Mouse (Mus musculus) MEL (cell line): ENCODE data around the gene Gm19345. TPM values are rescaled to one million over a fixed set of nuclear protein-coding genes. Genes with fewer than 3 reads are reported as not detected.

ENCODE experiments used
- DNase-seq: peaks from one replicate; pipeline ENCODE4 v3.0.0; 2011; ENCODE audit warnings: low read depth, low spot score
- H3K27ac ChIP-seq: 2 replicates; pipeline ENCODE4 v1.5.1; 2012; ENCODE audit warnings: low read depth, mild to moderate bottlenecking, control low read depth, low read length, moderate library complexity; ENCODE audit not compliant: control insufficient read depth
- H3K27me3 ChIP-seq, 2 experiments: fragments of 150-350 bp in 1 of 2; sonication (generic) in 1 of 2; 2 replicates each; pipeline ENCODE4 v1.6.1; 2012; ENCODE audit warnings: low read length in 2 of 2, mild to moderate bottlenecking in 2 of 2, improper control_type of control experiment in 1 of 2, moderate library complexity in 1 of 2; ENCODE audit not compliant: insufficient read depth in 2 of 2, control insufficient read depth in 1 of 2
- H3K36me3 ChIP-seq, 2 experiments: 2 replicates each; pipeline ENCODE4 v1.6.1; 2012 to 2014; ENCODE audit warnings: low read length in 2 of 2, improper control_type of control experiment in 1 of 2, inconsistent platforms in 1 of 2, mild to moderate bottlenecking in 1 of 2; ENCODE audit not compliant: insufficient read depth in 2 of 2, control insufficient read depth in 1 of 2
- H3K4me1 ChIP-seq, 2 experiments: fragments of 150-350 bp in 1 of 2; sonication (generic) in 1 of 2; 2 replicates each; pipeline ENCODE4 v1.6.1; 2012; ENCODE audit warnings: low read length in 2 of 2, improper control_type of control experiment in 1 of 2, mild to moderate bottlenecking in 1 of 2; ENCODE audit not compliant: insufficient read depth in 2 of 2, control insufficient read depth in 1 of 2
- H3K4me3 ChIP-seq, 2 experiments: fragments of 150-350 bp in 1 of 2; sonication (generic) in 1 of 2; 2 replicates each; pipeline ENCODE4 v1.5.1; 2012; ENCODE audit warnings: low read depth in 2 of 2, low read length in 2 of 2, mild to moderate bottlenecking in 2 of 2, moderate library complexity in 2 of 2, control low read depth in 1 of 2, improper control_type of control experiment in 1 of 2; ENCODE audit not compliant: control insufficient read depth in 1 of 2, insufficient read depth in 1 of 2
- H3K79me2 ChIP-seq: 2 replicates; pipeline ENCODE4 v1.6.1; 2012; ENCODE audit warnings: mild to moderate bottlenecking, low read length, moderate library complexity; ENCODE audit not compliant: control insufficient read depth, poor library complexity, insufficient read depth
- H3K9ac ChIP-seq: 2 replicates; pipeline ENCODE4 v1.6.1; 2012; ENCODE audit warnings: low read depth, mild to moderate bottlenecking, control low read depth, low read length, moderate library complexity; ENCODE audit not compliant: control insufficient read depth, poor library complexity, severe bottlenecking
- H3K9me3 ChIP-seq: fragments of 150-350 bp; sonication (generic); replicated peaks from 2 replicates; pipeline ENCODE4 v1.6.1; 2012; ENCODE audit warnings: mild to moderate bottlenecking, low read length, improper control_type of control experiment, moderate library complexity; ENCODE audit not compliant: insufficient read depth
- E2F4 ChIP-seq: IDR thresholded peaks from 2 replicates; pipeline ENCODE4 v1.6.1; 2011; ENCODE audit warnings: low read depth, low read length, improper control_type of control experiment, borderline replicate concordance
- EP300 ChIP-seq, 2 experiments: IDR thresholded peaks; 2 replicates each; pipeline ENCODE4 v1.6.1; 2011; ENCODE audit warnings: improper control_type of control experiment in 2 of 2, low read length in 2 of 2, low read depth in 1 of 2, mild to moderate bottlenecking in 1 of 2
- ETS1 ChIP-seq: IDR thresholded peaks from 2 replicates; pipeline ENCODE4 v1.6.1; 2012; ENCODE audit warnings: low read depth, mild to moderate bottlenecking, inconsistent platforms, low read length, improper control_type of control experiment, moderate library complexity
- GATA1 ChIP-seq: IDR thresholded peaks from 2 replicates; pipeline ENCODE4 v1.6.1; 2011; ENCODE audit warnings: low read depth, low read length, improper control_type of control experiment
- JUND ChIP-seq: IDR thresholded peaks from 2 replicates; pipeline ENCODE4 v1.6.1; 2011; ENCODE audit warnings: low read depth, mild to moderate bottlenecking, improper control_type of control experiment, low read length
- MAFK ChIP-seq: IDR thresholded peaks from 2 replicates; pipeline ENCODE4 v1.6.1; 2011; ENCODE audit warnings: low read depth, mild to moderate bottlenecking, low read length, improper control_type of control experiment, borderline replicate concordance
- MAX ChIP-seq: IDR thresholded peaks from 2 replicates; pipeline ENCODE4 v1.6.1; 2011; ENCODE audit warnings: low read length, improper control_type of control experiment
- MEF2A ChIP-seq: IDR thresholded peaks from 2 replicates; pipeline ENCODE4 v1.6.1; 2014; ENCODE audit warnings: low read depth, mild to moderate bottlenecking, inconsistent platforms, low read length, improper control_type of control experiment; ENCODE audit not compliant: poor library complexity, insufficient replicate concordance, severe bottlenecking; ENCODE audit errors: extremely low read depth
- MXI1 ChIP-seq: IDR thresholded peaks from 2 replicates; pipeline ENCODE4 v1.6.1; 2011; ENCODE audit warnings: mild to moderate bottlenecking, low read depth, low read length, improper control_type of control experiment
- MYC ChIP-seq: IDR thresholded peaks from 2 replicates; pipeline ENCODE4 v1.6.1; 2011; ENCODE audit warnings: low read depth, mild to moderate bottlenecking, low read length, improper control_type of control experiment, moderate library complexity
- NRF1 ChIP-seq: IDR thresholded peaks from 2 replicates; pipeline ENCODE4 v1.6.1; 2014; ENCODE audit warnings: low read depth, mild to moderate bottlenecking, inconsistent platforms, low read length, improper control_type of control experiment, moderate library complexity; ENCODE audit not compliant: poor library complexity, insufficient read depth, severe bottlenecking
- POLR2A ChIP-seq, 2 experiments: IDR thresholded peaks; 2 replicates each; pipeline ENCODE4 v1.6.1; 2011 to 2012; ENCODE audit warnings: low read length in 2 of 2, mild to moderate bottlenecking in 2 of 2, control low read depth in 1 of 2, improper control_type of control experiment in 1 of 2, low read depth in 1 of 2, moderate library complexity in 1 of 2; ENCODE audit not compliant: control insufficient read depth in 1 of 2, insufficient read depth in 1 of 2, poor library complexity in 1 of 2
- POLR2AphosphoS2 ChIP-seq: IDR thresholded peaks from 2 replicates; pipeline ENCODE4 v1.6.1; 2011; ENCODE audit warnings: low read length, improper control_type of control experiment
- SIN3A ChIP-seq: IDR thresholded peaks from 2 replicates; pipeline ENCODE4 v1.6.1; 2012; ENCODE audit warnings: low read length, improper control_type of control experiment, inconsistent platforms
- SMC3 ChIP-seq: IDR thresholded peaks from 2 replicates; pipeline ENCODE4 v1.6.1; 2011; ENCODE audit warnings: low read depth, low read length, improper control_type of control experiment
- TAL1 ChIP-seq: IDR thresholded peaks from 2 replicates; pipeline ENCODE4 v1.6.1; 2012; ENCODE audit warnings: mild to moderate bottlenecking, inconsistent platforms, low read length, moderate library complexity, mixed read lengths
- USF1 ChIP-seq: IDR thresholded peaks from 2 replicates; pipeline ENCODE4 v1.6.1; 2014; ENCODE audit warnings: low read depth, mild to moderate bottlenecking, inconsistent platforms, low read length, improper control_type of control experiment, moderate library complexity
- ZKSCAN1 ChIP-seq: IDR thresholded peaks from 2 replicates; pipeline ENCODE4 v1.6.1; 2012; ENCODE audit warnings: low read depth, mild to moderate bottlenecking, inconsistent platforms, low read length, improper control_type of control experiment, moderate library complexity
- ZNF384 ChIP-seq: IDR thresholded peaks from 2 replicates; pipeline ENCODE4 v1.6.1; 2012; ENCODE audit warnings: low read depth, mild to moderate bottlenecking, inconsistent platforms, low read length, improper control_type of control experiment
- polyA plus RNA-seq, 2 experiments: library from polyadenylated mRNA; stranded (reverse) in 1 of 2; unstranded in 1 of 2; fragments of >175 nt in 1 of 2; fragments of >200 nt in 1 of 2; gene quantifications; 2 replicates each; pipeline versions ENCODE4 v1.2.1 to v1.2.4; 2012; ENCODE audit warnings: low replicate concordance in 2 of 2, low read depth in 1 of 2; ENCODE audit not compliant: insufficient read length in 2 of 2, insufficient read depth in 1 of 2, missing spikeins in 1 of 2
- total RNA-seq: library from RNA; depleted of rRNA; stranded (reverse); fragments of 300-350 nt; gene quantifications from 2 replicates; pipeline ENCODE4 v1.2.3, GENCODE M21; 2012

Gm19345 gene
- total and polyA plus RNA-seq, 3 experiments = not detected

DNA sequence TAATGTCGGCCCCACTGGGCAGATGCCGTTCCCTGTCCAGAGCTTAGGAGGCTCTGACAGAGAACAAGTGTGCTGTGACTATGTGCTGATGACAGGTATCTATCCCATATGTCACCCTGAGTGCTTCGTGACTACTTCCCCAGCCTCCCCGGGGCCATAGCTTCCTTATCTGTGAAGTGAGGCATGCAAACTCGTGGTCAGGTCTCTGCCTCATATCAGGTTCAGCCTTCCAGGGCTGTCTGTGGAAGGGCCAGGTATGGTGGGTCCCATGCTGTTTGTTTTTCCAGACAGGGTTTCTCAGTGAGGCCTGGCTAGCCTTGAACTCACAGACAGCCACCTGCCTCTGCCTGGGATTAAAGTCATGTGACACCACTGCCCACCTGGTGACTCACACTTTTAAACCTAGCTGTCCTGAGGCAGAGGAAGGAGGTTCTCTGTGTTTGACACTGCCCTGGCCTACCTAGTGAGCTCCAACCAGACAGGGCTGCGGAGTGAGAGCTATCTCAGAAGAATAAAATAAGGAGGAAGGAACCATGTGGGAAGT, 38.2 kb upstream of the Gm19345 start (continued):
- TF ChIP-seq MXI1 = peak; percentile 80
- TF ChIP-seq USF1 = peak; percentile 77; the same call in 1 of the 2 replicates
- TF ChIP-seq ZKSCAN1 = no peak
- no peak for TF ChIP-seq POLR2AphosphoS2
- peak; percentile 75 to 78 for TF ChIP-seq EP300 (IDR thresholded peaks at IDR 0.05; ENCODE audit: low read depth in 1 of 2, low read length in 2 of 2)
- no peak for TF ChIP-seq E2F4
- TF ChIP-seq TAL1 = peak; percentile 68
- TF ChIP-seq MAFK = 0 out of 2 replicates have a peak, but pooled peaks have one; percentile 5
- TF ChIP-seq JUND = no peak
- TF ChIP-seq MAX = peak; percentile 78
- peak; percentile 88 for TF ChIP-seq MYC
- peak in 1 of 2 experiments; percentile 16; a peak in 1 of 4 replicates for TF ChIP-seq POLR2A (IDR thresholded peaks at IDR 0.05; ENCODE audit: control insufficient read depth in 1 of 2, insufficient read depth in 1 of 2, low read depth in 1 of 2, low read length in 2 of 2, poor library complexity in 1 of 2)
- no peak for TF ChIP-seq ZNF384
- TF ChIP-seq MEF2A = no peak
- peak; percentile 83 for TF ChIP-seq GATA1
- peak; percentile 81 for TF ChIP-seq SIN3A
- peak; percentile 77 for TF ChIP-seq ETS1

DNA sequence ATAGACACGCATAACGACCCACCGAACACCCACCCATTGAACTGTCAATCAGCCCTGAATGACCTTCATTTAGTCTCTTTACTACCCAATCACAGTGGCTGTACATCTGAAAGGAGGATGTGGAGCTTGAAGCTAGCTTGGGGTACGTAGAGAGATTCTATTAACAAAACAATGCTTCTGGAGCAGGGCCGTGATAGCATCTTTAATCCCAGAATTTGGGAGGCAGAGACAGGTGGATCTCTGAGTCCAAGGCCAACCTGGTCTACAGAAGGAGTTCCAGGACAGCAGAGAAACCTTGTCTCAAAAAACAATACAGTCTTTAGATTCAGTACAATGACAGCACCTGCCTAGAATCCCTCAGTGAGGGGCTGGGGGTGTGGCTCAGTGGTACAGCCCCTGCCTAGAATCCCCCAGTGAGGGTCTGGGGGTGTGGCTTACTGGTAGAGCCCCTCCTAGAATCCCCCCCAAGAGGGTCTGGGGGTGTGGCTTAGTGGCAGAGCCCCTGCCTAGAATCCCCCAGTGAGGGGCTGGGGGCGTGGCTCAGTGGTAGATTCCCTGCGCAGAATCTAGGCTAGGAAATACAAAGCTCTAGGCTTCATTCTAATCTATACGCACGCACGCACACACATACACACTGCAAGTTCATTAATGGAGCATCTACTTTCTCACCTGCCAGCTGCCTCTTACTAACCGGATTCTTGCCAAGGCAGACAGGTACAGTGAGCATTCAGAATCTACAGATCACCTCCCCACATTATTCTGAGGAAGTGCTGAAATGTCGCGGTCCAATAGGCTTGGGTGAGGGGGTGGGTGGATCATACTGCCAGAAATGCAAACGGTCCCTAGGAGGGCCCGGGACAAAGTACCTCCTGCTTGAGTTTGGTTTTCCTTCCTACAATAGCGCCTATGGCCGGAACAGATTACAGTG, 36.2 kb upstream of the Gm19345 start:
- Histone ChIP-seq H3K4me3 (peak overlapping the region; percentile 49 to 78), H3K27me3 (no peaks in the 10 kb centered on the region), H3K4me1 (peaks cover 20 to 28% of the 10 kb centered on the region in 2 experiments), H3K9me3 (no peaks in the 10 kb centered on the region), H3K9ac (peak overlapping the region; percentile 42), H3K79me2 (no peaks in the 10 kb centered on the region), H3K36me3 (peaks cover 0 to 14% of the 10 kb centered on the region in 2 experiments; a peak in 2 of 4 replicates), H3K27ac (peak overlapping the region; percentile 61)
- 0 out of 2 replicates have a peak, but pooled peaks have one; percentile 13 for TF ChIP-seq MXI1
- peak; percentile 11; the same call in 1 of the 2 replicates for TF ChIP-seq NRF1
- no peak for TF ChIP-seq SMC3
- TF ChIP-seq GATA1 = no peak
- no peak for DNase-seq
